Mouse (Mus musculus) stomach, embryonic 16.5 days (tissue): ENCODE data around the gene Abcc2. TPM values are rescaled to one million over a fixed set of nuclear protein-coding genes. Genes with fewer than 3 reads are reported as not detected.
A peak's percentile ranks its signal among the peaks of the same experiment; 100 is the strongest.

Experiments
- ATAC-seq: fragments of 200-750 bp; cut with Nextera tagmentation; 2 replicates; pipeline ENCODE4 v1.8.0; 2017; ENCODE audit warnings: moderate number of reproducible peaks, moderate TSS enrichment; ENCODE audit not compliant: insufficient read depth, low FRiP score
- H3K27ac ChIP-seq: fragments of 300-500 bp; sonication (generic); 2 replicates; pipeline ENCODE4 v1.5.1; 2014; ENCODE audit warnings: low read length
- H3K27me3 ChIP-seq: fragments of 300-500 bp; sonication (generic); 2 replicates; pipeline ENCODE4 v1.6.1; 2014; ENCODE audit warnings: low read length, control low read depth, mixed read lengths; ENCODE audit not compliant: control insufficient read depth, insufficient read depth
- H3K36me3 ChIP-seq: fragments of 300-500 bp; sonication (generic); 2 replicates; pipeline ENCODE4 v1.6.1; 2014; ENCODE audit warnings: low read length; ENCODE audit not compliant: control insufficient read depth, insufficient read depth
- H3K4me1 ChIP-seq: fragments of 300-500 bp; sonication (generic); 2 replicates; pipeline ENCODE4 v1.6.1; 2014; ENCODE audit warnings: low read length, control low read depth, mixed read lengths; ENCODE audit not compliant: control insufficient read depth, insufficient read depth
- H3K4me2 ChIP-seq: fragments of 300-500 bp; sonication (generic); 2 replicates; pipeline ENCODE4 v1.6.1; 2014; ENCODE audit warnings: low read depth, low read length, mixed read lengths
- H3K4me3 ChIP-seq: fragments of 300-500 bp; sonication (generic); replicated peaks from 2 replicates; pipeline ENCODE4 v1.5.1; 2014; ENCODE audit warnings: mild to moderate bottlenecking, low read length
- H3K9ac ChIP-seq: fragments of 300-500 bp; sonication (generic); 2 replicates; pipeline ENCODE4 v1.6.1; 2014; ENCODE audit warnings: low read length
- H3K9me3 ChIP-seq: fragments of 300-500 bp; sonication (generic); replicated peaks from 2 replicates; pipeline ENCODE4 v1.6.1; 2016; ENCODE audit warnings: low read length, control low read depth; ENCODE audit not compliant: control insufficient read depth
- WGBS: fragments of 180-500 bp; shearing (Covaris S2); extraction: QIAGEN DNeasy Blood & Tissue Kit; methylation state at CpG from one replicate; pipeline ENCODE4 v1.1.7; 2014; 5-methylcytosine and 5-hydroxymethylcytosine counted together
- polyA plus RNA-seq: library from polyadenylated mRNA; unstranded; fragments of >200 nt; fragmentation: Nextera tagmentation; extraction: Ambion mirVana; gene quantifications from 2 replicates; pipeline ENCODE4 v1.2.1, GENCODE M21; 2015

Gene Abcc2
- polyA plus RNA-seq, 1 experiment from 2014 or later: 2.2 TPM

DNA sequence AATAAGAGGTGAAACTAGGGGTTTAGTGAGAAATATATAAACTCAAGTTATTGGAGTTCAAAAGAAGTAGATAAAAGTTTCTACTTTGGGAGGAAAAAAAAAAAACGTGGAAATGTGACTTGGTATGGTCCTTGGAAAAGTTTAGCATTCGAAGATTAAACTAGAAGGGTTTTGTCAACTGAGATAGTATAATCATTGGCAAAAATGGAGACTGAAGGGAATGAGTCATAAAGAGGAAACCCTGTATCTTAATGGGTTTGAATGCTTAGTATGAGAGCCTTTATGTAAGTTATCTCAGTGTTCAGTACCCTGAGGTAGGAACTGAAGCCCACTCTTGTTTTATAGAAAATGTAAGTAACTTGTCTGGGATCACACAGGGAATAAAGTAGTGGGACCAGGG lies 27.1 kb upstream of the Abcc2 start:
- WGBS: 68% methylated on average over 2 of the region's 2 CpGs
- Histone ChIP-seq H3K36me3 (no peaks in the 10 kb centered on the region), H3K27ac (no peak overlapping the region), H3K27me3 (no peaks in the 10 kb centered on the region), H3K9me3 (no peaks in the 10 kb centered on the region), H3K4me1 (no peaks in the 10 kb centered on the region), H3K4me2 (no peak overlapping the region), H3K4me3 (no peak overlapping the region), H3K9ac (no peak overlapping the region)
- ATAC-seq: no peak

DNA sequence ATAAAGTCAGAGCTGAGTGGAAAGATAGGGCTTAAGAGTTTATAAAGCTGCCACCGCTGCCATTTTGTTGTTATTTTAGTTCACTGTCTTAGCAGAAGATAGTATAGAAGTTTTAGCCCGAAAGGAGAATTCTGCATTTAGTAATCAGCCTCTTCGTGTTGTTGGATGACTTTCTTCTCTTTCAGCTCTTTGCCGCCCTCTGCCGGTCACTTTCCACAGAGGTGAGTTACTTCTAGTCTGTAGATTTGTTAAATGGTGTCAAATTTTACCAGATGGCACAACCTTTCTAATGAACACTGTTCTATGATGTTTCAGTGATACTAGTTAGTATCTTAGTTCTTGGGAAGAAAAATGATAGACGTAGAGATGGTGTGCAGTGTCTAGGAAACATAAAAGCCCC lies 21.5 kb upstream of the Abcc2 start:
- Histone ChIP-seq H3K27me3 (no peaks in the 10 kb centered on the region), H3K4me1 (no peaks in the 10 kb centered on the region), H3K9me3 (no peaks in the 10 kb centered on the region), H3K4me2 (no peak overlapping the region), H3K4me3 (no peak overlapping the region), H3K9ac (no peak overlapping the region), H3K36me3 (no peaks in the 10 kb centered on the region), H3K27ac (no peak overlapping the region)
- no peak for ATAC-seq
- 15% methylated on average over 6 of the region's 6 CpGs for WGBS

DNA sequence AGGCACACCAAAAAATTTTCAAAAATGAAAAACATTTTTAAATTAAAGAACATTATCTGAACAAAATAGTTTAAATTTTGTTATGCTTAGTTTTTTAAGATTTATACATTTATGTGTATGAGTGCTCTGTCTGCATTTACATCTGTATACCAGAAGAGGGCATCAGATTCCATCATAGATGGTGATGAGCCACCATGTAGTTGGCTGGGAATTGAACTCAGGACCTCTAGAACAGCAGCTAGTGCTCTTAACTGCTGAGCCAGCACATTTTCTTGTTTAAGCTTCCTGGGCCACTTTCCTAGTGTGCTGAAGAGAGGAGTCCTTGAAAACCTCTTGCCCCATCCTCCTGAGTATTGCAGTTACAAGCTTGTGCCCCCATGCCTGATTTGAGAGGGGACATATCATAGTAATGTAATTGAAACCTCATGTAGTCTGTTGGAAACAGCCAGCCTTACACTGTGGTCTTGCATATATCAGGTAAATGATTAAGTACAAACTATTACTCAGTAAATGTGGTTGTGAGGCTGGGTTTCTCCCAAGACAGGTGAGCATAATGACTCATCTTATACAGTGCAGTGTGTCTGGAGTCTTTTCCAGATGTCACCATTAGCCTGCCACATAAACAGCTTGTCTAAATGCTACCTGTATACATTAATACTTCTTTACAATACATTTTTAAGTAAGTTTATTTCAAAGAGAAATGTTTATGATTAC lies 20.3 kb upstream of the Abcc2 start:
- no peak for ATAC-seq
- H3K27ac ChIP-seq: no peak overlapping the region
- no peak overlapping the region for H3K4me2 ChIP-seq
- H3K36me3 ChIP-seq: no peaks in the 10 kb centered on the region
- H3K4me1 ChIP-seq: no peaks in the 10 kb centered on the region
- H3K9me3 ChIP-seq: no peaks in the 10 kb centered on the region
- no peaks in the 10 kb centered on the region for H3K27me3 ChIP-seq
- H3K9ac ChIP-seq: no peak overlapping the region
- no peak overlapping the region for H3K4me3 ChIP-seq

DNA sequence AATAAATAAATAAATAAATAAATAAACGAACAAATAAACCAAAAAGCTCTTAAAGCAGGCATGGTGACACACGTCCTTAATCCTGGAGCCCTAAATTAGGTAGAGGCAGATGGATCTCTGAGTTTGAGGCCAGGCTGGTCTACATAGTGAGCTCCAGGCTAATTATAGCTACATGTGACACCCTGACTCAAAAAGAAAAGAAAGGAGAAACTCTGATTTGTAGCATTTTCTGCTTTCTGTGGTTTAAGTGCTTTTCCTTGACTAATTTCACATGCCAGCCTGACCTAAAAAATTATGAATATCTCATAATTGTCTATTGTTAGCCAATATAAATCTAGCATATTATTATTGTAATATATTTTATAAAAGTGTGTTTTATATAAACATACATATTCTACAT lies 19.6 kb upstream of the Abcc2 start:
- no peaks in the 10 kb centered on the region for H3K4me1 ChIP-seq
- no peaks in the 10 kb centered on the region for H3K27me3 ChIP-seq
- H3K9me3 ChIP-seq: no peaks in the 10 kb centered on the region
- no peak for ATAC-seq
- H3K4me3 ChIP-seq: no peak overlapping the region
- WGBS: 85% methylated on average over 2 of the region's 2 CpGs
- H3K9ac ChIP-seq: no peak overlapping the region
- H3K36me3 ChIP-seq: no peaks in the 10 kb centered on the region
- no peak overlapping the region for H3K4me2 ChIP-seq
- H3K27ac ChIP-seq: no peak overlapping the region

- no peak overlapping the region for H3K27ac ChIP-seq
- no peaks in the 10 kb centered on the region for H3K4me1 ChIP-seq
- no peaks in the 10 kb centered on the region for H3K27me3 ChIP-seq
- no peak for ATAC-seq
- 82% methylated on average over 5 of the region's 5 CpGs for WGBS
- no peak overlapping the region for H3K4me2 ChIP-seq
- no peaks in the 10 kb centered on the region for H3K36me3 ChIP-seq
- no peaks in the 10 kb centered on the region for H3K9me3 ChIP-seq
- no peak overlapping the region for H3K4me3 ChIP-seq
- no peak overlapping the region for H3K9ac ChIP-seq
These were observed 15.5 kb upstream of the Abcc2 start for GRCm38 (mm10) chr19:43766451-43766850.

DNA sequence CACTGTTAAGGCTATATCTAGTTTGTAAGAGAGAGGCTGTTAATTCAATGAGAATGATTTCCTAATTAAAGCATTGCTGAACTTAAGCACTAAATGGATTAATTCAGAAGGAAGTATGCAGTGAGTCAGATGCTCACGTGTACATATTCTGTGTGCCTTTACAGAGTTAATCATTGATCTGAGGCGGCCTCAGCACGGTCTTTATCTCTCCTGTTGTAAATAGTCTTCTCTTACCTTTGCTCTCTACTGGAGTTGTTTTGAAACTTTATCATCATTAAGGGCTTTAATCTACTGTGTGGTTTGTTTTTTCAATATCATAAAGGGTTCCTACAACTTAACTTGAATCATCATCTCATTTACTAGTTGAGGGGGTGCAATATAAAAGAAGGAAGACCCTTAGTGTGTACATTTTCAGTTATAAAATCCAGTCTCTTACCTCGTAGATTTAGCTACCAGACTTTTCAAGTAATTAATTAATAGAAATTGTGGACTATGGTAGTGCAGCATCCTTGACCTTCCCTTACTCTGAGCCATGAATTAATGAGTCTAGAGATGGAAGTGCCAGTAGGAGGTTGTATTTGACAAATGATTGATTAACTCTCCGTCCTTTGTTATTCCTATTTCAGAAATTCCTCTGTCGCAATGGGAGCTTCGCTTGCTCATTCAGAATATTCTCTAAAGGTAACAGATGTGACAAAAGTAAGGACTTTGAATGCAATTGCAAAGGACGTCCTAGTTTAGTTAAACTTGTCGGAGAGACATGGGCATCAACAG lies 14.3 kb upstream of the Abcc2 start:
- H3K27ac ChIP-seq: no peak overlapping the region
- no peaks in the 10 kb centered on the region for H3K36me3 ChIP-seq
- no peaks in the 10 kb centered on the region for H3K4me1 ChIP-seq
- H3K9ac ChIP-seq: no peak overlapping the region
- H3K27me3 ChIP-seq: no peaks in the 10 kb centered on the region
- peak; percentile 87; the same call in 1 of the 2 replicates for ATAC-seq
- no peaks in the 10 kb centered on the region for H3K9me3 ChIP-seq
- no peak overlapping the region for H3K4me2 ChIP-seq
- no peak overlapping the region for H3K4me3 ChIP-seq
- WGBS: 46% methylated on average over 9 of the region's 9 CpGs

DNA sequence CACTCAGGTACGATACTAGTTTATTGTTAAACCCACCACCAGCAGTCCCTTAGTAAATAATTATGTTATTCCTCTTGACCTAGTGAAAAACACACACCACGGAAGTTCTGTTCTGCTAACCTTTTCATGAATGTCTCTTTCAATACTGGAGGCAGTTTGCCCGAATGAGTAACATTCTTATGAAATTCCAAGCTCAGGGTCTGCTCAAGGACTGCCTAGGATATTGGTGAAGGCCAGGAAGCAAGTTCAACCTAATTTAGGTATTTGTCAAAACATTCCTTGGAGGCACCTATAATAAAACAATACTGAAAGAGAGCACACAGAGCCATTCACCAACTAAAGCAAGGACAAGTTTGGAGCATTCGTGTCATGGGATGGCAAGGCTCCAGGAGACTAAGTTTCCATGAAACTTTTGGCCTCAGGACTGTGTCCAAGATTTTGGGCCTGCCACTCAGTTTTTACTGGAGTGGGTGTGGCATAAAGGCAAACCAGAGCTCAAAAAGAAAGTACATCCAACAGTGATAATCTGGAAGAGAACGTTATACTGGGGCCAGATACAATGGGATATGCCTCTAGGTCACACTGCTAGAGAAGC lies 12.5 kb upstream of the Abcc2 start:
- no peak for ATAC-seq
- no peaks in the 10 kb centered on the region for H3K36me3 ChIP-seq
- no peak overlapping the region for H3K4me3 ChIP-seq
- no peak overlapping the region for H3K9ac ChIP-seq
- no peak overlapping the region for H3K4me2 ChIP-seq
- no peaks in the 10 kb centered on the region for H3K4me1 ChIP-seq
- no peaks in the 10 kb centered on the region for H3K9me3 ChIP-seq
- 79% methylated on average over 5 of the region's 5 CpGs for WGBS
- H3K27ac ChIP-seq: no peak overlapping the region
- no peaks in the 10 kb centered on the region for H3K27me3 ChIP-seq

DNA sequence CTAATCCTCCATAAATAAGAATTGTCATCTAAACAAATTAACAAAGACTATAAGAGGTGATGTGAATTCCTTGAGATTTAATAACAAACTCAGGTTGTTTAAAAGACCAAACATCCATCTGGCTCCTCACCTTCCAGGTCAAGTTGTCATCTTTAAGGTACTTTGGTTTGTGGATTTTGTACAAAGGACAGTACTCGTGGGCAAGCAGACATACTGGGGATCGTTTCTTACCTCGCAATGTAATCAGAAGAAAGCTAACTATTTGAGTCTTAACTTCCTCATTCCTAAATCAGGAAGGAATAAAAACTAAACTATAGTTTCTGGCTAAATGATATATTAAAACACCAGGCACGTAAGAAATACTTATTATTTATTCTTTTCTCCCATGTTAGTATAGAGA lies 11.4 kb upstream of the Abcc2 start:
- 65% methylated on average over 4 of the region's 4 CpGs for WGBS
- H3K27me3 ChIP-seq: no peaks in the 10 kb centered on the region
- no peak overlapping the region for H3K9ac ChIP-seq
- H3K27ac ChIP-seq: no peak overlapping the region
- no peaks in the 10 kb centered on the region for H3K36me3 ChIP-seq
- no peak overlapping the region for H3K4me3 ChIP-seq
- H3K4me2 ChIP-seq: no peak overlapping the region
- H3K4me1 ChIP-seq: no peaks in the 10 kb centered on the region
- no peak for ATAC-seq
- H3K9me3 ChIP-seq: no peaks in the 10 kb centered on the region

GRCm38 (mm10) chr19:43771499-43771969 lies 10.5 kb upstream of the Abcc2 start:
- Histone ChIP-seq H3K9me3 (no peaks in the 10 kb centered on the region), H3K27me3 (no peaks in the 10 kb centered on the region)
- ATAC-seq: no peak

More at GRCm38 (mm10) chr19:43771499-43771969, 10.5 kb upstream of the Abcc2 start:
- 82% methylated on average over 5 of the region's 5 CpGs for WGBS
- H3K27ac ChIP-seq: no peak overlapping the region
- no peak overlapping the region for H3K9ac ChIP-seq
- no peak overlapping the region for H3K4me3 ChIP-seq
- H3K4me1 ChIP-seq: no peaks in the 10 kb centered on the region
- no peaks in the 10 kb centered on the region for H3K36me3 ChIP-seq
- H3K4me2 ChIP-seq: no peak overlapping the region
